Mouse (Mus musculus): ENCODE measurements around the gene Nxph4.

GRCm38 (mm10) chr10:127517941-127518340 lies 16.4 kb downstream of the Nxph4 start:
- no peak for TF ChIP-seq CTCF (IDR thresholded peaks at IDR 0.05; ENCODE audit: borderline replicate concordance, insufficient read depth, low read length)
- no peak for TF ChIP-seq POLR2A (IDR thresholded peaks at IDR 0.05; ENCODE audit: low read depth, low read length)
